Mouse (Mus musculus): ENCODE measurements at regions not wholly inside any gene's neighbourhood (a gene's known extent, or its start where the extent isn't known, plus 50 kb on each side); places are given as distances from the start of the nearest gene placed in this dataset.

- TF ChIP-seq POLR2AphosphoS5 (IDR thresholded peaks at IDR 0.05; ENCODE audit: borderline replicate concordance, low read depth, low read length): no peak
- TF ChIP-seq ZNF384 (IDR thresholded peaks at IDR 0.05; ENCODE audit: low read depth, low read length): no peak
- no peak for TF ChIP-seq CTCF (IDR thresholded peaks at IDR 0.05 in 2 of 3, conservative IDR thresholded peaks at IDR 0.05 in 1 of 3; ENCODE audit: control insufficient read depth in 1 of 3, insufficient read depth in 1 of 3, low read depth in 2 of 3, low read length in 3 of 3, poor library complexity in 1 of 3, severe bottlenecking in 1 of 3)
- TF ChIP-seq POLR2A (IDR thresholded peaks at IDR 0.05; ENCODE audit: control insufficient read depth in 1 of 2, insufficient read depth in 1 of 2, low read depth in 1 of 2, low read length in 2 of 2, poor library complexity in 1 of 2): no peak
- no peak for TF ChIP-seq HCFC1 (IDR thresholded peaks at IDR 0.05; ENCODE audit: low read depth, low read length)
- TF ChIP-seq USF1 (IDR thresholded peaks at IDR 0.05; ENCODE audit: low read depth, low read length): no peak
- TF ChIP-seq ZC3H11A (IDR thresholded peaks at IDR 0.05; ENCODE audit: low read depth, low read length): no peak
- no peak for TF ChIP-seq BHLHE40 (IDR thresholded peaks at IDR 0.05; ENCODE audit: borderline replicate concordance, low read depth, low read length)
- no peak for TF ChIP-seq MAFK (IDR thresholded peaks at IDR 0.05; ENCODE audit: borderline replicate concordance, low read depth, low read length)
- TF ChIP-seq TCF12 (IDR thresholded peaks at IDR 0.05; ENCODE audit: low read depth, low read length): no peak
- no peak for TF ChIP-seq ZMIZ1 (IDR thresholded peaks at IDR 0.05; ENCODE audit: low read depth, low read length)
- no peak for TF ChIP-seq MAX (IDR thresholded peaks at IDR 0.05; ENCODE audit: low read length)
- TF ChIP-seq EP300 (IDR thresholded peaks at IDR 0.05; ENCODE audit: low read depth in 1 of 2, low read length in 2 of 2): no peak
These were observed 706.2 kb downstream of the Efnb2 start for GRCm38 (mm10) chr8:7954851-7955250.
